Mouse (Mus musculus) B cell, adult 67 days (primary cell): ENCODE data around the gene Tmprss2. TPM values are rescaled to one million over a fixed set of nuclear protein-coding genes. Genes with fewer than 3 reads are reported as not detected.

Experiments used
- total RNA-seq, 2 experiments: library from RNA; stranded (reverse); gene quantifications; 4 replicates each; pipeline ENCODE4 v1.2.4; 2023

The Tmprss2 gene
- not detected for total RNA-seq

DNA sequence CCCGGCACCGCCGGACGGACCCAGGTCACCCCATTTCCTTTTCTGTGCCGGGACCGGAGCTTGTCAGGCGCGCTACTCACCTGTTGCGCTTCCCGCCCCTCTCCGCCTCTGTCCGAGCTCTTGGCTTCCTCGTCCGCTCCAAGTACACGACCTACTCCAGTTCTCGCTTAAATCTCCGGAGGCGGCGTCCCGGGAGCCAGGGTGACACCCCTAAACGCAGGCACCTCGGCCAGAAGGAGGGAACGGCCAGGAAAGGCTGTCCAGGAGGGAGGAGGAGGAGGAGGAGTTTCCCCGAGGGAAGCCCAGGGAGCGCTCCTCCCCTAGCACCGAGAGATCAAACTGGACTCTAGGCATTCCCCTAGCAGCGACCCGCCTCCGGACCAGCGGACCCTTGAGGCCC lies at the start of gene Tmprss2:
Gene Tmprss2, minus strand, starts transcription at position 257 of the 400 bp plus-strand sequence.

Other genes starting within 250 kb of the Tmprss2 start
- 10 to 100 TPM; 24.3 to 51.6 TPM for gene Mx1, start 148.3 kb downstream of the Tmprss2 start, total RNA-seq
- gene Fam3b, start 96.4 kb downstream of the Tmprss2 start, total RNA-seq = not detected
- under 1 TPM in 1 of 2 experiments, not detected in 1; 0.15 TPM for gene Ripk4, start 152.6 kb upstream of the Tmprss2 start, total RNA-seq
- gene Prdm15, start 240.7 kb upstream of the Tmprss2 start, total RNA-seq = 10 to 100 TPM; 38.3 to 43.2 TPM